Comparison of ENCODE assay signal across 9 mouse cellular contexts in the genomic region with DNA sequence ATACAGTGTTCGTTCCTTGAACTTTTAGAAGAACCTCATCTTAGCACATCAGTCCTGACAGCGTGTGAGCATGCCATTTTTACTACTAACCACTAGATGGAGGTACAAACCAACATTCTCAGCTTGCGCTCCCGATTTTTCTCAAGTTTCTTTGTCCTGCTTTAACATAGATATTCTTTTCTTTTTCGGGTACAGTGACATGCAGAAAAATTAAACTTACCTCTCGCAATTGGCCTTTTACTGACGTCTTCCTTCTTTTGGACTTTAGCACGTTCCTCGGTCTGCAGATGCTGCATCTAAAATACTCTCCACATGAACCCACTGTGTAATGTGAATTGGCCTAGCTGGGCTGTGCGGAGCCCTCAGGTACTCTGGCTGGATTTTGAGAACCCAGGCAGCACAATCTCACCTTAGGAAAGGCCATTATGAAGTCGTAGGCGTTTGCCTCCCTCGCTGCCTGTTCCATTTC. TPM values are rescaled to one million over a fixed set of nuclear protein-coding genes. Genes with fewer than 3 reads are reported as not detected.
DNase-seq lines count a peak whose midpoint lies in the region; ATAC-seq and TF ChIP-seq lines count a peak whose summit lies in the region.
"Had no signal": no experiment of that assay in that cellular context is flagged by ENCODE, and none has a peak within 500 bp of the region (broad histone marks: within the 10 kb centered on the region; RNA-seq: fewer than 3 reads in every experiment).

No protein-coding gene starts in this region.

- H3K9ac ChIP-seq in kidney, embryonic 14.5 days (ENCODE audit: low read depth, low read length): no peak overlapping the region
- H3K9ac ChIP-seq in kidney, postnatal 0 days (ENCODE audit: low read depth, low read length): 0 out of 2 replicates have a peak overlapping the region, but pooled peaks have one; percentile 9
- H3K9ac ChIP-seq: liver, embryonic 13.5 days had no signal

- ATAC-seq in kidney, embryonic 14.5 days (ENCODE audit: low FRiP score, low TSS enrichment): peak; percentile 71; the same call in 1 of the 2 replicates
- ATAC-seq in granulocyte monocyte progenitor cell, adult 5-6 weeks (replicated peaks; ENCODE audit: poor library complexity, severe bottlenecking): peak; percentile 75
- no peak for ATAC-seq in kidney, postnatal 0 days (replicated peaks; ENCODE audit: low FRiP score, low read depth)

- H3K36me3 ChIP-seq in kidney, embryonic 14.5 days (ENCODE audit: control insufficient read depth, insufficient read depth, low read length): no peaks in the 10 kb centered on the region
- H3K36me3 ChIP-seq in kidney, postnatal 0 days (ENCODE audit: insufficient read depth, low read length): no peaks in the 10 kb centered on the region
- H3K36me3 ChIP-seq in midbrain, embryonic 10.5 days: no peaks in the 10 kb centered on the region
- H3K36me3 ChIP-seq: liver, embryonic 13.5 days had no signal

- H3K4me3 ChIP-seq in kidney, embryonic 14.5 days (ENCODE audit: low read length): no peak overlapping the region
- H3K4me3 ChIP-seq in kidney, postnatal 0 days (replicated peaks; ENCODE audit: low read depth, low read length): no peak overlapping the region
- peak overlapping the region; percentile 38 for H3K4me3 ChIP-seq in midbrain, embryonic 10.5 days
- H3K4me3 ChIP-seq: liver, embryonic 13.5 days had no signal

- WGBS in kidney, embryonic 14.5 days: 24% methylated on average over 13 of the region's 13 CpGs
- WGBS in kidney, postnatal 0 days: 22% methylated on average over 13 of the region's 13 CpGs
- 18% methylated on average over 13 of the region's 13 CpGs for WGBS in midbrain, embryonic 10.5 days

- no peak overlapping the region for H3K27ac ChIP-seq in kidney, embryonic 14.5 days (ENCODE audit: low read depth, low read length)
- H3K27ac ChIP-seq in kidney, postnatal 0 days: no peak overlapping the region
- H3K27ac ChIP-seq in midbrain, embryonic 10.5 days (replicated peaks): peak overlapping the region; percentile 72
- H3K27ac ChIP-seq: liver, embryonic 13.5 days had no signal

- peak overlapping the region; percentile 26 for H3K4me2 ChIP-seq in kidney, embryonic 14.5 days (replicated peaks; ENCODE audit: low read depth, low read length)
- H3K4me2 ChIP-seq in kidney, postnatal 0 days (ENCODE audit: low read length): no peak overlapping the region; the same call in 1 of the 2 replicates
- H3K4me2 ChIP-seq: liver, embryonic 13.5 days had no signal

- H3K9me3 ChIP-seq in kidney, embryonic 14.5 days (ENCODE audit: control insufficient read depth, low read length): no peaks in the 10 kb centered on the region
- H3K9me3 ChIP-seq in kidney, postnatal 0 days (replicated peaks; ENCODE audit: low read length): no peaks in the 10 kb centered on the region
- no peaks in the 10 kb centered on the region for H3K9me3 ChIP-seq in midbrain, embryonic 10.5 days (replicated peaks)
- H3K9me3 ChIP-seq: liver, embryonic 13.5 days had no signal

- DNase-seq in kidney, postnatal 10 days: no peak
- peak; percentile 50 for DNase-seq in brain, embryonic 18.5 days (ENCODE audit: low read depth, low spot score)
- DNase-seq in kidney, postnatal 0 days (ENCODE audit: low spot score): peak; percentile 84
- DNase-seq in midbrain, embryonic 10.5 days (ENCODE audit: low spot score): peak; percentile 26
- DNase-seq in urinary bladder, postnatal 36 days (ENCODE audit: low spot score in 2 of 2): no peak
- no peak for DNase-seq in adrenal gland, adult 8-10 months
- DNase-seq: liver, embryonic 13.5 days had no signal

- no peaks in the 10 kb centered on the region for H3K4me1 ChIP-seq in kidney, embryonic 14.5 days (ENCODE audit: control insufficient read depth, insufficient read depth, low read length)
- no peaks in the 10 kb centered on the region for H3K4me1 ChIP-seq in kidney, postnatal 0 days (replicated peaks; ENCODE audit: insufficient read depth, low read length)
- peaks cover 18% of the 10 kb centered on the region for H3K4me1 ChIP-seq in midbrain, embryonic 10.5 days
- H3K4me1 ChIP-seq: liver, embryonic 13.5 days had no signal

- peak; percentile 81 for TF ChIP-seq CTCF in kidney, postnatal 0 days (IDR thresholded peaks at IDR 0.05; ENCODE audit: low read depth)

- H3K27me3 ChIP-seq in kidney, embryonic 14.5 days (ENCODE audit: control insufficient read depth, insufficient read depth, low read length): no peaks in the 10 kb centered on the region
- H3K27me3 ChIP-seq in kidney, postnatal 0 days (ENCODE audit: insufficient read depth, low read length): no peaks in the 10 kb centered on the region
- no peaks in the 10 kb centered on the region for H3K27me3 ChIP-seq in midbrain, embryonic 10.5 days (ENCODE audit: low read depth, poor library complexity, severe bottlenecking)
- H3K27me3 ChIP-seq: liver, embryonic 13.5 days had no signal

RNA-seq across cellular contexts. Expression of a gene that starts 39.4 kb away (rescaled TPM):
- not detected in 2 replicates for polyA plus RNA-seq in kidney, embryonic 14.5 days (2014; fragmentation: Nextera tagmentation; extraction: Ambion mirVana)
- total RNA-seq in granulocyte monocyte progenitor cell, adult 5-6 weeks (2014; fragmentation: Nextera tagmentation): not detected in 2 replicates
- not detected in 2 replicates for total RNA-seq in granulocyte monocyte progenitor cell, adult 5-6 weeks (2017)
- polyA plus RNA-seq in kidney, postnatal 0 days (2015; fragmentation: Nextera tagmentation; extraction: Ambion mirVana): not detected in 2 replicates
- polyA plus RNA-seq in midbrain, embryonic 10.5 days (2016; fragmentation: Nextera tagmentation; extraction: Ambion mirVana): not detected in 2 replicates
- total RNA-seq in adrenal gland, adult 8-10 months (2022): not detected
- polyA plus RNA-seq: liver, embryonic 13.5 days had no signal

Comparison
In these comparisons a context has a peak if more than half of its experiments do, and no peak if none do; other contexts are left out.
1. DNase-seq: peak in brain, embryonic 18.5 days (single experiment), kidney, postnatal 0 days (single experiment) and midbrain, embryonic 10.5 days (single experiment); none in kidney, postnatal 10 days (single experiment), urinary bladder, postnatal 36 days (0 of 2) and adrenal gland, adult 8-10 months (single experiment).